Mouse (Mus musculus) E14TG2a.4 (cell line): ENCODE data around the gene Trpm4.

Experiments used
- CTCF ChIP-seq: conservative IDR thresholded peaks from 2 replicates; pipeline ENCODE4 v1.5.1; 2014; ENCODE audit warnings: low read length
- NANOG ChIP-seq: IDR thresholded peaks from 2 replicates; pipeline ENCODE4 v1.6.1; 2014; ENCODE audit warnings: borderline replicate concordance, low read length, mixed read lengths
- POU5F1 ChIP-seq: IDR thresholded peaks from 2 replicates; pipeline ENCODE4 v1.6.1; 2014; ENCODE audit warnings: low read length, borderline replicate concordance

DNA sequence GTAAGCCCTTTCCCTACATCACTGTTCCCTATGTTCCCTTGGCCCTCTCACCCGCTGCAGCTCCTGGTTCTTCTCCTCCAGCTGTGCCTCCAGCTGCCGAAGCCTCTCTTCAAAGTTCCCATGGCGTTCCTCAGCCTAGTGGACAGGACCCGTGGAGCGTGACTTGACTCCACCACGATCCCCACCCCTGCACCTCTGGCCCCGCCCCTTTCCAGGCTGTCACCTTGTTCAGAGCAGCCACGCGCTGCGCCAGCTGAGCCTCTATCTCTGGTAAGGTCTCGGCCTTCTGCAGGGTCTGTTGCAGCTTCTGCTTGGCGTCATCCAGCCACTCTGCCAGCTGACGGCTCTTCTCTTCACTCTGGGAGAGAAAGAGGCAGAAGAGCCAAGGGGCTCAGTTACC, 22.5 kb upstream of the Trpm4 start:
- TF ChIP-seq CTCF, result no peak
- no peak for TF ChIP-seq POU5F1
- TF ChIP-seq NANOG, result no peak
